ENCODE assay signal across 11 mouse cellular contexts in genomic region chr10:95313524-95313923, GRCm38 (mm10). TPM values are rescaled to one million over a fixed set of nuclear protein-coding genes. Genes with fewer than 3 reads are reported as not detected.
DNase-seq lines count a peak whose midpoint lies in the region; ATAC-seq and TF ChIP-seq lines count a peak whose summit lies in the region.
"Had no signal": no experiment of that assay in that cellular context is flagged by ENCODE, and none has a peak within 500 bp of the region (broad histone marks: within the 10 kb centered on the region; RNA-seq: fewer than 3 reads in every experiment).

No protein-coding gene starts in this region.

- H3K27me3 ChIP-seq in lung, embryonic 14.5 days (ENCODE audit: insufficient read depth, low read length), result no peaks in the 10 kb centered on the region
- H3K27me3 ChIP-seq: stomach, embryonic 15.5 days had no signal

- H3K27ac ChIP-seq in lung, embryonic 14.5 days (ENCODE audit: low read depth), result peak overlapping the region; percentile 80
- H3K27ac ChIP-seq: layer of hippocampus, adult 2 months; stomach, embryonic 15.5 days had no signal

- H3K4me3 ChIP-seq in lung, embryonic 14.5 days (ENCODE audit: low read depth, low read length), result no peak overlapping the region
- H3K4me3 ChIP-seq: layer of hippocampus, adult 2 months; stomach, embryonic 15.5 days had no signal

- no peaks in the 10 kb centered on the region for H3K36me3 ChIP-seq in lung, embryonic 14.5 days (ENCODE audit: insufficient read depth)
- H3K36me3 ChIP-seq: stomach, embryonic 15.5 days had no signal

- no peak overlapping the region for H3K9ac ChIP-seq in lung, embryonic 14.5 days
- H3K9ac ChIP-seq: stomach, embryonic 15.5 days had no signal

- H3K4me1 ChIP-seq in lung, embryonic 14.5 days (ENCODE audit: insufficient read depth), result peaks cover 17% of the 10 kb centered on the region

- no peak for DNase-seq in lung, embryonic 14.5 days
- DNase-seq in lung, postnatal 25 days (ENCODE audit: low spot score), result no peak
- peak; percentile 78 for DNase-seq in T-cell, adult 2 months (ENCODE audit: low spot score)
- DNase-seq in induced T-regulatory cell, adult 2 months (ENCODE audit: low read depth), result peak; percentile 75
- DNase-seq in thymus, postnatal 36 days, result peak; percentile 11 to 36
- DNase-seq in Muller cell, postnatal 12 days (ENCODE audit: inconsistent ontology term), result no peak
- DNase-seq in layer of hippocampus, adult 9-10 months (ENCODE audit: low spot score), result no peak
- DNase-seq: cerebellum, postnatal 25 days had no signal

- no peak for TF ChIP-seq CTCF in lung, embryonic 14.5 days (IDR thresholded peaks at IDR 0.05; ENCODE audit: low read depth)

- peak overlapping the region; percentile 33 for H3K4me2 ChIP-seq in lung, embryonic 14.5 days
- H3K4me2 ChIP-seq: stomach, embryonic 15.5 days had no signal

- WGBS in lung, embryonic 14.5 days, result 26% methylated on average over 9 of the region's 9 CpGs

- H3K9me3 ChIP-seq in lung, embryonic 14.5 days (ENCODE audit: low read depth, low read length), result no peaks in the 10 kb centered on the region
- H3K9me3 ChIP-seq: stomach, embryonic 15.5 days had no signal

- ATAC-seq in lung, embryonic 14.5 days (ENCODE audit: insufficient read depth), result peak; percentile 25; the same call in 1 of the 2 replicates
- ATAC-seq: midbrain, embryonic 16.5 days had no signal

RNA-seq across cellular contexts. Expression of gene Cradd, which starts 10.4 kb away (rescaled TPM):
- polyA plus RNA-seq in lung, embryonic 14.5 days (2014; fragmentation: Nextera tagmentation; extraction: Ambion mirVana), result 15.6 TPM in 2 replicates

Comparison
In these comparisons a context has a peak if more than half of its experiments do, and no peak if none do; other contexts are left out.
1. DNase-seq: peak in T-cell, adult 2 months (single experiment), induced T-regulatory cell, adult 2 months (single experiment) and thymus, postnatal 36 days (2 of 2); none in lung, embryonic 14.5 days (single experiment), lung, postnatal 25 days (single experiment), Muller cell, postnatal 12 days (single experiment) and layer of hippocampus, adult 9-10 months (single experiment).